Mouse (Mus musculus) C2C12 (cell line): Measurements from ENCODE around the gene Hoxc6. TPM values are rescaled to one million over a fixed set of nuclear protein-coding genes. Genes with fewer than 3 reads are reported as not detected.

Source experiments
- H3K27me3 ChIP-seq: one replicate; pipeline ENCODE4 v1.6.1; 2011; ENCODE audit not compliant: control insufficient read depth, insufficient read depth, insufficient read length
- H3K36me3 ChIP-seq: one replicate; pipeline ENCODE4 v1.6.1; 2011; ENCODE audit not compliant: control insufficient read depth, insufficient read depth
- H3K4me3 ChIP-seq: one replicate; pipeline ENCODE4 v1.5.1; 2011; ENCODE audit warnings: mild to moderate bottlenecking, control low read depth; ENCODE audit not compliant: poor library complexity, insufficient read depth, severe bottlenecking
- H3K79me2 ChIP-seq: one replicate; pipeline ENCODE4 v1.6.1; 2011; ENCODE audit not compliant: control insufficient read depth, insufficient read depth
- H3K79me3 ChIP-seq: one replicate; pipeline ENCODE4 v1.6.1; 2011; ENCODE audit warnings: low read depth, control low read depth
- H3ac ChIP-seq: one replicate; pipeline ENCODE3; 2011; ENCODE audit warnings: low read depth; ENCODE audit not compliant: control insufficient read depth, insufficient read length
- CEBPB ChIP-seq: IDR thresholded peaks from one replicate; pipeline ENCODE4 v1.6.1; 2011; ENCODE audit warnings: low read depth, mild to moderate bottlenecking, control low read depth, moderate library complexity
- CTCF ChIP-seq: IDR thresholded peaks from one replicate; pipeline ENCODE4 v1.5.1; 2011; ENCODE audit not compliant: control insufficient read depth, insufficient read depth, insufficient read length
- FOSL1 ChIP-seq: IDR thresholded peaks from one replicate; pipeline ENCODE4 v1.8.0; 2011; ENCODE audit warnings: mild to moderate bottlenecking, low read length; ENCODE audit not compliant: poor library complexity, insufficient read depth, severe bottlenecking
- MAX ChIP-seq: IDR thresholded peaks from one replicate; pipeline ENCODE4 v1.6.1; 2011; ENCODE audit warnings: mild to moderate bottlenecking, control low read depth
- MYOD1 ChIP-seq: IDR thresholded peaks from one replicate; pipeline ENCODE4 v1.6.1; 2011; ENCODE audit warnings: low read depth; ENCODE audit not compliant: control insufficient read depth, insufficient read length
- MYOG ChIP-seq: IDR thresholded peaks from one replicate; pipeline ENCODE4 v1.6.1; 2011; ENCODE audit not compliant: control insufficient read depth, insufficient read length; ENCODE audit errors: extremely low read depth
- USF1 ChIP-seq: IDR thresholded peaks from one replicate; pipeline ENCODE4 v1.6.1; 2011; ENCODE audit warnings: low read depth, mild to moderate bottlenecking, control low read depth, moderate library complexity
- polyA plus RNA-seq: library from polyadenylated mRNA; unstranded; fragments of >200 nt; fragmentation: generic; extraction: Trizol; gene quantifications from one replicate; pipeline ENCODE4 v1.2.1, GENCODE M21; 2012; ENCODE audit warnings: missing spikeins

Gene Hoxc6
- polyA plus RNA-seq, 1 experiment: 10.6 TPM

DNA sequence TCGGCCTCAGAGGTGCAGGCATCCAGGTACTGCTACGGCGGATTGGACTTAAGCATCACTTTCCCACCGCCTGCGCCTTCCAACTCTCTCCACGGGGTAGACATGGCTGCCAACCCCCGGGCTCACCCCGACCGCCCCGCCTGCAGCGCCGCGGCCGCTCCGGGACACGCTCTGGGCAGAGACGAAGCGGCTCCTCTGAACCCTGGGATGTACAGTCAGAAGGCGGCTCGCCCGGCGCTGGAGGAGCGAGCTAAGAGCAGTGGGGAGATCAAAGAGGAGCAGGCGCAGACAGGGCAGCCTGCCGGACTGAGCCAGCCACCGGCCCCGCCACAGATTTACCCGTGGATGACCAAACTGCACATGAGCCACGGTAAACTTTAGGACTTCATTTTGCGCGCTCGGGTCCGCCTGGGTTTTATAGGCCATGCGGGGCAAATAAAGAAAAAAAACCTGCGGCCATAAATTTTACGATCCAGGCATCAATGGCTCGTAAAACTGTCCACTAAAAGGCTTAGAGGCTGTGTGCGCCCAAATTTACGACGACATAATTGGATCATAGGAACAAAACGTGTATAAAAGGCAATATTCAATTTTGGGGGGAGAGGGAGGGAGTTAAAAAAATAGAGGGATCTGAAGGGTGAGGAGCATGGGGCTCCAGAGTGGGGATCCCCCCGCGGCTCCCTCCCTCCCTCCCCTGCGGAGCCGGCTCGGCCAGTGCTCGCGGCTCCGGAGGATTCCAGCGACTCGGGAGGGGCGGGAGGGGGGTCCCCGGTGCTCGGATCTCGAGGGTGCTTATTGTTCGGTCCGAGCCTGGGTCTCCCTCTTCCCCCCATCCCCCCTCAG lies 16.3 kb downstream of the Hoxc6 start:
- H3K4me3 ChIP-seq: no peak overlapping the region
- H3K79me3 ChIP-seq: peaks cover 4% of the 10 kb centered on the region
- TF ChIP-seq USF1 (no peak), FOSL1 (no peak), CTCF (no peak), MYOG (no peak), MAX (no peak), CEBPB (no peak), MYOD1 (no peak)
- H3K27me3 ChIP-seq: no peaks in the 10 kb centered on the region
- H3K79me2 ChIP-seq: peaks cover 12% of the 10 kb centered on the region
- no peak overlapping the region for H3ac ChIP-seq
- H3K36me3 ChIP-seq: peaks cover 17% of the 10 kb centered on the region

- Histone ChIP-seq H3K36me3 (peaks cover 11% of the 10 kb centered on the region), H3ac (no peak overlapping the region), H3K79me2 (peaks cover 6% of the 10 kb centered on the region), H3K79me3 (no peaks in the 10 kb centered on the region), H3K27me3 (no peaks in the 10 kb centered on the region), H3K4me3 (no peak overlapping the region)
- TF ChIP-seq CEBPB (no peak), MYOD1 (no peak), FOSL1 (no peak), MAX (no peak), CTCF (no peak), MYOG (no peak), USF1 (no peak)
Measured at GRCm38 (mm10) chr15:103015009-103015399, 16.9 kb downstream of the Hoxc6 start.

- Histone ChIP-seq H3ac (no peak overlapping the region), H3K4me3 (no peak overlapping the region)
Measured at GRCm38 (mm10) chr15:103015406-103016166, 17.5 kb downstream of the Hoxc6 start.

DNA sequence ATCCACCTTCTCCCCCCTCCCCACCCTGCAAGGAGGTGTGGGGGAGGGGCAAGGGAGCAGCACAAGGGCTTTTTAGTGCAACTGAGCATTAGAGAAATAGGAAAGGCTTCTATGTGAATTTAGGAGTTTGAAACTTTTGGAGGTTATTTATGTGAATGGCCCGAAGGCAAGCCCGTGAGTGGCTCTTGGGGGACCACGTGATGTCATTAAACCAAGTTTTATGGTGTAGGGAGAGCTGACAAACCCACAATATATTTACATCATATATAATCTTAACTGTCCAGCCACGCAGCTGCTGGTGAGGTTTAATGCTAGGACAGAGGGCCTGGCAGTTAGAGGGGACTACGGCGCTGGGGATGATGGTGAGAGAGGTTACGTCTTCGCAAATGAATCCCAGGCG lies 20.6 kb downstream of the Hoxc6 start, which contains the start of gene Hoxc4:
Gene Hoxc4 (plus strand): TSS at position 299 of the 400 bp plus-strand sequence.
- Histone ChIP-seq H3K4me3 (no peak within 1 kb of the TSS), H3K79me3 (no peaks in the 10 kb centered on the region), H3ac (no peak within 1 kb of the TSS), H3K79me2 (no peaks in the 10 kb centered on the region), H3K36me3 (no peaks in the 10 kb centered on the region), H3K27me3 (no peaks in the 10 kb centered on the region)
- no peak for TF ChIP-seq CEBPB
- no peak for TF ChIP-seq MYOG
- TF ChIP-seq FOSL1: no peak
- no peak for TF ChIP-seq CTCF
- no peak for TF ChIP-seq USF1
- TF ChIP-seq MYOD1: no peak
- TF ChIP-seq MAX: no peak

More at GRCm38 (mm10) chr15:103015406-103016166, 17.5 kb downstream of the Hoxc6 start:
- H3K79me2 ChIP-seq: peaks cover under 1% of the 10 kb centered on the region
- peaks cover 5% of the 10 kb centered on the region for H3K36me3 ChIP-seq
- no peaks in the 10 kb centered on the region for H3K27me3 ChIP-seq
- H3K79me3 ChIP-seq: no peaks in the 10 kb centered on the region
- TF ChIP-seq USF1 (no peak), CEBPB (no peak), MYOD1 (no peak), MYOG (no peak), CTCF (no peak), MAX (no peak), FOSL1 (no peak)

DNA sequence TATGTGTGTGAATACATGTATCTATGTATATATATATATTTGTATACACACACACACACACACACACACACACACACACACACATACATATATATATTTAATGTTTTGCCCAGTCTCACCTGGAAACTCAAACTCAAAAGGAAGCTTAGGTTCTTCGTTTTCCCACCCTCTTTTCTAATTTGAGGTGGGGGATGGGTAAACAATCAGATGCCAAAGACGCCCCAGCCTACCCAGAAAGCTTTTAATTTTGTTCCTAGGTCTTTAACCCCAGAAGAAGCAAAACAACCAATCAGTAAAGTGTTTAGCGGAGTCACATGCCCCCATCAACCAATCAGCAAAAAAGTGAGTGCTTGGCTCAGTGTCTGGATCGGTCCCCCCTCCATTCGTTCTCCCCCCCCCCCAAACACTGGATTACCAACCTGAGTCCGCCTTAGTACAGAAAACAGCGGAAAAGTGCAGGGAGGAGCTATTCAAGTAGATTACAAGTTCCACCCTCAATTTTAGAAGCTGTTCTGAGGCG lies 22.9 kb downstream of the Hoxc6 start:
- Histone ChIP-seq H3K27me3 (no peaks in the 10 kb centered on the region), H3ac (no peak overlapping the region), H3K79me2 (no peaks in the 10 kb centered on the region), H3K4me3 (no peak overlapping the region), H3K36me3 (no peaks in the 10 kb centered on the region), H3K79me3 (no peaks in the 10 kb centered on the region)
- TF ChIP-seq MYOD1 (no peak), USF1 (peak; percentile 74)
